Mouse (Mus musculus): ENCODE data around the gene Gm42421.

GRCm38 (mm10) chr5:143927875-143928274 lies at the start of gene Gm42421:
- TF ChIP-seq POLR2A (IDR thresholded peaks at IDR 0.05; ENCODE audit: insufficient read depth, low read length) (no peak), CTCF (IDR thresholded peaks at IDR 0.05; ENCODE audit: low read depth, low read length) (no peak)
